Mouse (Mus musculus) testis, adult 2 months (tissue): ENCODE results near the gene Togaram2.

Experiments
- CTCF ChIP-seq: fragments of 200-500 bp; IDR thresholded peaks from 2 replicates; pipeline ENCODE4 v1.5.1; 2012; ENCODE audit warnings: low read depth, mild to moderate bottlenecking, inconsistent platforms, low read length, moderate library complexity; ENCODE audit not compliant: control insufficient read depth, insufficient read depth, insufficient replicate concordance
- POLR2A ChIP-seq: fragments of 200-500 bp; IDR thresholded peaks from 2 replicates; pipeline ENCODE4 v1.6.1; 2012; ENCODE audit warnings: low read depth, mild to moderate bottlenecking, inconsistent platforms, low read length, moderate library complexity; ENCODE audit not compliant: control insufficient read depth

- peak; percentile 57; the same call in 1 of the 2 replicates for TF ChIP-seq CTCF
- no peak for TF ChIP-seq POLR2A
Measured at GRCm38 (mm10) chr17:71662751-71663250, 10.3 kb upstream of the Togaram2 start.
